Mouse (Mus musculus) embryonic facial prominence, embryonic 15.5 days (tissue): Measurements from ENCODE around the gene Clmn. TPM values are rescaled to one million over a fixed set of nuclear protein-coding genes. Genes with fewer than 3 reads are reported as not detected.

Experiments
- ATAC-seq: fragments of 200-750 bp; cut with Nextera tagmentation; 2 replicates; pipeline ENCODE4 v1.8.0; 2017; ENCODE audit warnings: low read depth, moderate TSS enrichment; ENCODE audit not compliant: insufficient number of reproducible peaks, low FRiP score, low TSS enrichment
- H3K27ac ChIP-seq: fragments of 300-500 bp; sonication (generic); replicated peaks from 2 replicates; pipeline ENCODE4 v1.5.1; 2015; ENCODE audit warnings: mild to moderate bottlenecking, inconsistent platforms
- H3K27me3 ChIP-seq: fragments of 300-500 bp; sonication (generic); 2 replicates; pipeline ENCODE4 v1.6.1; 2015; ENCODE audit warnings: inconsistent platforms
- H3K36me3 ChIP-seq: fragments of 300-500 bp; sonication (generic); 2 replicates; pipeline ENCODE4 v1.6.1; 2015; ENCODE audit warnings: mild to moderate bottlenecking, inconsistent platforms
- H3K4me1 ChIP-seq: fragments of 300-500 bp; sonication (generic); 2 replicates; pipeline ENCODE4 v1.6.1; 2015; ENCODE audit warnings: inconsistent platforms
- H3K4me2 ChIP-seq: fragments of 300-500 bp; sonication (generic); replicated peaks from 2 replicates; pipeline ENCODE4 v1.6.1; 2015; ENCODE audit warnings: mild to moderate bottlenecking, inconsistent platforms
- H3K4me3 ChIP-seq: fragments of 300-500 bp; sonication (generic); replicated peaks from 2 replicates; pipeline ENCODE4 v1.5.1; 2015; ENCODE audit warnings: mild to moderate bottlenecking, inconsistent platforms
- H3K9ac ChIP-seq: fragments of 300-500 bp; sonication (generic); 2 replicates; pipeline ENCODE4 v1.6.1; 2015; ENCODE audit warnings: inconsistent platforms
- H3K9me3 ChIP-seq: fragments of 300-500 bp; sonication (generic); replicated peaks from 2 replicates; pipeline ENCODE4 v1.6.1; 2016; ENCODE audit warnings: inconsistent platforms
- WGBS: fragments of 180-500 bp; shearing (Covaris S2); methylation state at CpG from one replicate; pipeline ENCODE4 v1.1.7; 2015; 5-methylcytosine and 5-hydroxymethylcytosine counted together
- polyA plus RNA-seq: library from polyadenylated mRNA; unstranded; fragments of >200 nt; fragmentation: Nextera tagmentation; extraction: Ambion mirVana; gene quantifications from 2 replicates; pipeline ENCODE4 v1.2.1, GENCODE M21; 2015

Gene Clmn
- polyA plus RNA-seq, 1 experiment from 2014 or later = 4.1 TPM

DNA sequence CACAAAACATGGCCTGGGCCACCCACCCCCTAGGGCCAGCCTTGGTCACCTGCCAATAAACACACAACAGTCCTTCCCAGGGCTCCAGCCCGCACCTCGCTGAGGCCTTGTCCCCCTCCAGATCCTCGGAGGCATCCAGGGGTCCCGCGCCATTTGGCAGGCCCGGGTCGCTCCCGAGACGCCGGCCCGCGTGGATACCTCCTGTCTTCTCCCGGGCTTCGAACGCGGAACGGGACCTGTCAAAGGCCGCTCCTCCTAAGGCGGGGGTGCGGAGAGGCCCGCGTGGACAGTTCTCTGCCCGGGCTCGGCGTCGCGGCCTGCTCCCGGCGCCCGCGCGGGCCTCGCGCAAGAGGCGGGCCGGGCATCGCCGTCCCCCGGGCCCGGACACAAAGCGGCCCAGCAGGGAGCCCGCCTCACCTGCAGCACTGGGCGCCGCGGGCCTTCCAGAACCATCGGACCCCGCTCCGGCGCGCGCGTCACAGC, 113.5 kb downstream of the Clmn start:
- peak; percentile 44; the same call in 1 of the 2 replicates for ATAC-seq
- peak overlapping the region; percentile 86 for H3K4me2 ChIP-seq
- WGBS = under 1% methylated on average over 46 of the region's 52 CpGs

DNA sequence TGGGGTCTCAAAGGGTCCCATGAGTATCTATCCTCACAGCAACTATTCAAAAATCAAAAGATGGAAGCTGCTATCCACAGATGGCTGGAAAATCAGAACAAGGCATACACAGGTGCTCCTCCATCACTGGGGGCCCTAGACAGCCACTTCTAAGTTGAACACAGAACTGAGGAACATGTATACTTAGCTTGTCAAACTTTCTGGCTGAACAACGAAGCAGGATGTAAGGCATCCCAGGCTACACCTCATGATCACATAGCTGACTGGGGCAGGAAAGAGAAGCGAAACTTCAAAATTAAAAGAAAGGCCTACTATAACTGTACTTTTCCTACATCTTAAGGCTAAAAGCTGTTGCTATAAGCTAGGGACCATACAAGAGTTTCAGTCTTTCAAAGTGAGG, 115.9 kb downstream of the Clmn start:
- no peak overlapping the region for H3K4me3 ChIP-seq
- no peak for ATAC-seq
- H3K27ac ChIP-seq = no peak overlapping the region
- WGBS = 72% methylated on average over 2 of the region's 2 CpGs
- no peak overlapping the region for H3K9ac ChIP-seq
- no peak overlapping the region for H3K4me2 ChIP-seq
- H3K36me3 ChIP-seq = peaks cover 2% of the 10 kb centered on the region; the same call in 1 of the 2 replicates
- no peaks in the 10 kb centered on the region for H3K9me3 ChIP-seq
- no peaks in the 10 kb centered on the region for H3K27me3 ChIP-seq
- peaks cover 34% of the 10 kb centered on the region for H3K4me1 ChIP-seq

More for the DNA sequence above, 113.5 kb downstream of the Clmn start:
- Histone ChIP-seq H3K4me1 (peaks cover 34% of the 10 kb centered on the region), H3K9ac (peak overlapping the region; percentile 78), H3K9me3 (no peaks in the 10 kb centered on the region), H3K36me3 (peaks cover 2% of the 10 kb centered on the region; the same call in 1 of the 2 replicates), H3K4me3 (peak overlapping the region; percentile 69), H3K27ac (peak overlapping the region; percentile 94), H3K27me3 (no peaks in the 10 kb centered on the region)

DNA sequence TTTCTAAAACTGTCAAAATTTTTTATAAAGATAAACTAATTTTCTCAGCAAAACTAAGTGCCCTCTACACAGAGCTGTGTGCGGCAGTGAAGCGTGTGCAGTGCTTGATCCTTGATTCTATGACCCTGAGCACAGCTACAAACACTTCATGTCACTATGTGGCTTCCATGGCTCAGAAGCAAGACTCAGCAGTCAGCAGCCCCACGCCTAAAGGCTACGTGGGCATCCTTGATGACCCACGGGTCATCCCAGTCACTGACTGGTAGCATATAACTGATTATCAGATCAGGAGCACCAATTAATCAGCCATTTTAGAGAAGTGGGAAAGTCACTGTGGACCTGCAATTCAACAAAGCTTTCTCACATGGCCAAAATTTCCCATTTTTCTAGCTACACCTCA, 117.6 kb downstream of the Clmn start:
- H3K4me1 ChIP-seq = peaks cover 36% of the 10 kb centered on the region
- no peak overlapping the region for H3K9ac ChIP-seq
- no peak overlapping the region for H3K4me2 ChIP-seq
- no peaks in the 10 kb centered on the region for H3K27me3 ChIP-seq
- peaks cover 2% of the 10 kb centered on the region; the same call in 1 of the 2 replicates for H3K36me3 ChIP-seq
- no peak overlapping the region for H3K27ac ChIP-seq
- no peaks in the 10 kb centered on the region for H3K9me3 ChIP-seq
- no peak for ATAC-seq
- H3K4me3 ChIP-seq = no peak overlapping the region
- 91% methylated on average over 5 of the region's 5 CpGs for WGBS

DNA sequence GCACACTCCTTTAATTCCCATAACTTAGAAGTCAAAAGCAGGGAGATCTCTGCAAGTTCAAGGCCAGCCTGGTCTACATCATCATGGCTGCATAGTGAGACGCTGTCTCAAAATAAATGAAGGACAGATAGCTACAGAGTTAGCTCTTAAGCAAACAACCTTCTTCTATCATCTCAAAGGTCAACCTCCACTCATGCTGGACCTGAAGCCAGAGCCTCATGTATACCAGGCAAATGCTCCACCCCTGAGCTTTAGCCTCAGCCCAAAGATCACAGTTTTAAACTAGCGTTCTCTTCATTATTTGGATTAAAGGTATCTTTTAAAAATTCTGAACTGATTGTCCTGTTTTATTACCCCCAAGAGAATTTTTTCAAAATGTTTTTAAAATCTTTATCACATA, 118.3 kb downstream of the Clmn start:
- Histone ChIP-seq H3K9me3 (no peaks in the 10 kb centered on the region), H3K9ac (no peak overlapping the region), H3K36me3 (peaks cover 2% of the 10 kb centered on the region; the same call in 1 of the 2 replicates), H3K27ac (no peak overlapping the region), H3K4me3 (no peak overlapping the region), H3K27me3 (no peaks in the 10 kb centered on the region), H3K4me1 (peaks cover 40% of the 10 kb centered on the region), H3K4me2 (no peak overlapping the region)
- ATAC-seq = no peak
- 85% methylated on average over 2 of the region's 2 CpGs for WGBS

DNA sequence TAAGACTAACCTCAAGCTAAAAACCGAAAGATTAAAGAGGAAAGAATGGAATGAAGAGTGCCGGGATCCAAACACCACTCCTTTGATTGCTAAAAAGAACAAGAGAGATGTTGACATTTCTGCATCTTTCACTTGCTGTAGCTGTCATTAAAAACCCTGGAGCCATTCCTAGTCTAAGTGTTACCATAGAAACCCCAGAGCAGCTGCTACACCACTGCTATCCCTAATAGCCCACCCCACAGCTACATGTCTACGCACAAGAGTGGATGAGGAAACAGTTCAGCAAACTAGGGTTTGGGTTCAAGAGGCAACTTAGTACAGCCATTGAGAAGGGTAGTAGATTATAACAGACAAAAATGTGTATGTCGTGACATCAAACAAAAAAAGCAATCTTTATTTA, 121.2 kb downstream of the Clmn start:
- H3K4me1 ChIP-seq = peaks cover 25% of the 10 kb centered on the region
- no peaks in the 10 kb centered on the region for H3K9me3 ChIP-seq
- WGBS = 55% methylated on average over 4 of the region's 4 CpGs
- no peak overlapping the region for H3K4me2 ChIP-seq
- no peak overlapping the region for H3K9ac ChIP-seq
- H3K27me3 ChIP-seq = no peaks in the 10 kb centered on the region
- H3K27ac ChIP-seq = no peak overlapping the region
- peaks cover 2% of the 10 kb centered on the region; the same call in 1 of the 2 replicates for H3K36me3 ChIP-seq
- H3K4me3 ChIP-seq = no peak overlapping the region
- ATAC-seq = no peak

DNA sequence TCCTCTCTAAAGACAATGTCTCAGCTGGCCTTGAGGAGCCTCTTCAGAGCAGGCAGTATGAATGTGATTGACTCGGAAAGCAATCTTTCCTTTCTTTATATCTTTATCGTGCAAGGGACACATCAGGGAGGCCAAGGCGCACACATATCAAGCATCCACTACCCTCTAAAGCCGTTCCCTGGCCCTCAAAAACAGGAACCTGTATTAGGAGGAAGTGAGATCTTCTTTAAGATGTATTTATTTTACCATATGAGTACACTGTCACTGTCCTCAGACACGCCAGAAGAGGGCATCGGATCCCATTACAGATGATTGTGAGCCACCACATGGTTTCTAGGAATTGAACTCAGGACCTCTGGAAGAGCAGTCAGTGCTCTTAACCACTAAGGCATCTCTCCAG, 122.6 kb downstream of the Clmn start:
- Histone ChIP-seq H3K9ac (no peak overlapping the region), H3K27me3 (no peaks in the 10 kb centered on the region), H3K4me3 (no peak overlapping the region), H3K27ac (no peak overlapping the region; the same call in 1 of the 2 replicates), H3K4me2 (no peak overlapping the region), H3K36me3 (peaks cover 8% of the 10 kb centered on the region), H3K9me3 (no peaks in the 10 kb centered on the region), H3K4me1 (peaks cover 24% of the 10 kb centered on the region)
- no peak for ATAC-seq
- 73% methylated on average over 6 of the region's 6 CpGs for WGBS

DNA sequence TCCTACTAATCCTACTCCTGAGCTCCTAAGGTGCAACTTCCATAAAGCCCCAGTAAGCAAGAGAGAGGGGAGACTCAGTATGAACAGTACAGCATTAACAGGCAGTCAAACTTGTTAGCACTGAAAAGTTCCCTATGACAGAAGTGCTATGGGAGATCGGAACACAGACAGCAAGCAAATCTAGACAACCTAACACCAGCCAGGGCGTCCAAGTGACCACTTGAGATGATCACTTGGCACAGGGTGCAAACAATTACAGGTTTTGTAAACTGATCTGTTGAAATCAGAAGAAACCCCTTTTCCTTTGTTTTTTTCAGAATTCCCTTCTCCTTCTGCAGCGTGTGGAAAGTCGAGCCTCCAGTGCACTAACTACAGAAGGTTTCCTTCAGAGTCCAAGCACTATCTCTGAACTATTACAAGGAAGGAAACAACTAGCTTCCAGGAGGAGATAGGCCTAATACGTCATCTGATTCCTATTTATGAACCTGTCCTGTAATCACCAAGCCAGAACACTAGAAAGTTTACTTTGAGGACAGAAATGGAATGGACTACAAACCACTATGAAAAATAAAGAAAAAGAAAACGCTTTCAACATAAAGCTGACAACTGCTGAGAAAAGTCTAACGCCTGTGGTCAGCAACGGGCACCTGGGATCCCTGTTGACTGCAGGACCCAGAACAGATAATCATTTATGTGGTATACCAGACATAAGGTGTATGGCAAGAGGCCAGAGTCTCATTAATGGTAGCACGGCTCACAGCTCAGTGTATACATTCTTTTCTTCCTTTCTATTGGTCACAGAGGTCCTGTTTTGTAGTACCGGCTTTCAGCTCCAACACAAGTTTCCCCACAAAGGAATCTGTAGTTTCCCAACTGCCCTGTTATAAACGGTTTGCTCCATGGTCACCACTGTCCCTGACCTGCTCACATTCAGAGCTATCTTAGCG, 123.8 kb downstream of the Clmn start:
- no peaks in the 10 kb centered on the region for H3K9me3 ChIP-seq
- no peak overlapping the region for H3K9ac ChIP-seq
- no peak overlapping the region for H3K4me2 ChIP-seq
- H3K4me3 ChIP-seq = no peak overlapping the region
- no peak for ATAC-seq
- H3K27me3 ChIP-seq = no peaks in the 10 kb centered on the region
- no peak overlapping the region for H3K27ac ChIP-seq
- H3K4me1 ChIP-seq = peaks cover 24% of the 10 kb centered on the region
- 66% methylated on average over 12 of the region's 12 CpGs for WGBS
- H3K36me3 ChIP-seq = peaks cover 7% of the 10 kb centered on the region

DNA sequence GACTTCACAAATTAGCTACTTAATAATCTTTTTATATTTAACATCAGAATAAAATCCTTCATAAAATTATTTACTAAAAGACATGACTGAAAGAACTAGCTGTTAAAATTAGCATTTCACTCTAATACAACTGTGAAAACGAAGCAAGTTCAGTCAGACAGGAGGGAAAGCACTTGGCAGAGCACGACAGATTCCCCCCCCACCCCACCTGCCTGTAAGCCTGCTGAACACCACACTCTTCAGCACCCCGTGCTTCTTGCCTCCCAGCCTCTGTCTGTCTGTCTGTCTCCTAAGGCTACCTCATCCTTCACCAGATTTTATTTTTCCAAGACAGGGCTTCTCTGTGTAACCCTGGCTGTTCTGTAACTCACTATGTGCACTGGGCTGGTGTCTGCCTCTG, 125.9 kb downstream of the Clmn start:
- Histone ChIP-seq H3K4me3 (no peak overlapping the region), H3K4me1 (peaks cover 24% of the 10 kb centered on the region), H3K27me3 (no peaks in the 10 kb centered on the region), H3K4me2 (no peak overlapping the region), H3K36me3 (peaks cover 15% of the 10 kb centered on the region), H3K9me3 (no peaks in the 10 kb centered on the region), H3K9ac (no peak overlapping the region), H3K27ac (no peak overlapping the region)
- 55% methylated on average over 3 of the region's 3 CpGs for WGBS
- no peak for ATAC-seq

DNA sequence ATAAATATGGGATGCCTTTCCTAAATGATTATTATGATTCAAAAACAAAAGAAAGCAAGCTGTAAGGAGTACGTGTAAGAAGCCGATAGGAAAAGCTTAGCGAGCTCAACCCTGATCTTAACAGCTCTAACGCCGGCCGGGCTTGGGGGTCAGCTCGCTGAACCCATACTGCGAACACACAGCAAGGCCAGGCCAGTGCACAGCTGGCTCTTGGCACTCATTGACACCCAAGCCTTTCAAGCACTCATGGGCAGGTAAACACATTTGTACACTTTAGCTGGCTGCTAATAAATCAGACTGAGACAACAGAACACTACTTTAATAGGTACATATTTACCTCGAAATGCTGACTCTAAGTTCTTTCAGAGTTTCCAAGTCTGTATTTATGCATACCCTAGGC, 126.4 kb downstream of the Clmn start:
- H3K36me3 ChIP-seq = peaks cover 15% of the 10 kb centered on the region
- 83% methylated on average over 9 of the region's 9 CpGs for WGBS
- H3K9me3 ChIP-seq = no peaks in the 10 kb centered on the region
- peaks cover 24% of the 10 kb centered on the region for H3K4me1 ChIP-seq
- H3K27me3 ChIP-seq = no peaks in the 10 kb centered on the region
- no peak overlapping the region for H3K27ac ChIP-seq
- no peak overlapping the region for H3K9ac ChIP-seq
- H3K4me3 ChIP-seq = no peak overlapping the region
- H3K4me2 ChIP-seq = no peak overlapping the region
- ATAC-seq = no peak

DNA sequence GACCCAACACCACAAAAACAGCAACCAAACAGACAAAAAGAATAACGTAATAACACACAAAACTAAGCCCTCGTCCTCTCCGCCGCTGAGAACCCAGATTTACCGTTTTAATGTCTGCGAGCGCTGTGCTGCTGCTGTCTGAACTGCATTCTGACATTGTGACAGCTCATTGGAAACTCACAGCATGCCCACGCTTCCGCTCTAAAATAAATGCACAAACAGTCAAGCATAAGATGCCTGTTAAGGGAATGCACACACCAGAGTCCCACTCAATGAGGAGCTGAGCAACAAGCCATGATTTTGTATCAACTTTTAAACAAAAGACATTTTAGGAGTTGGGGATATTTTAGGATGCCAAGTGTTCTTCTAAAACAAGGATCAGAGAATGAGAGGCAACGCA, 127.2 kb downstream of the Clmn start:
- no peak for ATAC-seq
- peaks cover 15% of the 10 kb centered on the region for H3K36me3 ChIP-seq
- H3K9me3 ChIP-seq = no peaks in the 10 kb centered on the region
- 91% methylated on average over 10 of the region's 10 CpGs for WGBS
- peaks cover 18% of the 10 kb centered on the region for H3K4me1 ChIP-seq
- no peak overlapping the region for H3K27ac ChIP-seq
- H3K27me3 ChIP-seq = no peaks in the 10 kb centered on the region
- no peak overlapping the region for H3K4me3 ChIP-seq
- no peak overlapping the region for H3K4me2 ChIP-seq
- no peak overlapping the region for H3K9ac ChIP-seq

DNA sequence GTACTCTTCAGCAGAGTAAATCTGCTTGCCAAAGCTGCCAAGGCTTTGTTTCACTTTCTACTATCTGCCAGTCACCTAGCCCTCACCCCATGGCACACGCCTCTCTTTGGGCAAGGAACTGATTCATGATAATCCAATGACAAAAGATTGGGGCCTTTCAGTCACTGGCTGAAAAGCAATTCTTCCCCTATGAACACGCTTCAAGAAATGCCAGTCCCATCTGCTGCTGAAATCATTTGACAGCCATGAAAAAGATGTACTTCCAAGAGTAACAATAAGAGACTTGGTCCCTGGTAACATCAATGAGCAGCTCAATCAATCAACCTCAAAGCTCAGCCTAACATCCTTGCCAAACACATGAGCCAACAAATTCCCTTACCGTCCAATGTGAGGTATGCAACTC, 128.9 kb downstream of the Clmn start:
- WGBS = 59% methylated on average over 3 of the region's 3 CpGs
- ATAC-seq = no peak
- no peaks in the 10 kb centered on the region for H3K9me3 ChIP-seq
- peaks cover 25% of the 10 kb centered on the region for H3K36me3 ChIP-seq
- no peak overlapping the region for H3K4me2 ChIP-seq
- no peak overlapping the region for H3K9ac ChIP-seq
- H3K4me3 ChIP-seq = no peak overlapping the region
- peaks cover 7% of the 10 kb centered on the region; the same call in 1 of the 2 replicates for H3K4me1 ChIP-seq
- H3K27me3 ChIP-seq = no peaks in the 10 kb centered on the region
- no peak overlapping the region for H3K27ac ChIP-seq
